Mouse (Mus musculus) small intestine, adult 2 months (tissue): ENCODE measurements around the gene Ago4.

Source experiments
- CTCF ChIP-seq: fragments of 200-500 bp; IDR thresholded peaks from 2 replicates; pipeline ENCODE4 v1.5.1; 2012; ENCODE audit warnings: low read depth, mild to moderate bottlenecking, control low read depth, inconsistent platforms, low read length, moderate library complexity, mixed read lengths; ENCODE audit not compliant: insufficient replicate concordance, insufficient read length; ENCODE audit errors: extremely low read depth
- POLR2A ChIP-seq: fragments of 200-500 bp; IDR thresholded peaks from 2 replicates; pipeline ENCODE4 v1.6.1; 2012; ENCODE audit warnings: low read depth, mild to moderate bottlenecking, control low read depth, inconsistent platforms, low read length, moderate library complexity

DNA sequence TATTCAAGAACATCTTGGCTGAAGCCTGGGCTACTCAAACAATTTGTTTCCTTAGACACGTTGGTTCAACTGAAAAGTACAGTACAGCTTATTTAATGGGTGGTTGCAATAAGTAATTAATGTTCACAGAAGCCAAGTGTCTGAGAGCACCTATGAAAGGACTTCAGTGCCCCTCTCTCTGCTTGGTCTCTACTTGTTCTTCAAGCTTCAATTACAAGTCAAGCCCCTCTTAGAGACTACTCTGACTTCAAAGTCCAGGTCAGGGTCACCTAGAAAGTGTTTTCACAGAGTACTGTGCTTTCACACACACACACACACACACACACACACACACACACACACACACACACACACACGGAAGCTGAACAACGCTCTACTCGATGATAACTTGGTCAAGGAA lies 39.9 kb downstream of the Ago4 start:
- TF ChIP-seq CTCF: no peak
- TF ChIP-seq POLR2A: no peak
